Mouse (Mus musculus) limb, embryonic 14.5 days (tissue): ENCODE results near the gene Senp7. TPM values are rescaled to one million over a fixed set of nuclear protein-coding genes. Genes with fewer than 3 reads are reported as not detected.

ENCODE experiments used
- ATAC-seq: fragments of 200-750 bp; cut with Nextera tagmentation; 2 replicates; pipeline ENCODE4 v1.8.0; 2017; ENCODE audit warnings: low read depth, moderate number of reproducible peaks, moderate TSS enrichment; ENCODE audit not compliant: low FRiP score
- DNase-seq: peaks from one replicate; pipeline ENCODE4 v3.0.0-alpha.2; 2015; ENCODE audit warnings: low spot score
- H3K27ac ChIP-seq: fragments of 300-500 bp; sonication (generic); replicated peaks from 2 replicates; pipeline ENCODE4 v1.5.1; 2014; ENCODE audit warnings: low read depth, mild to moderate bottlenecking, low read length, moderate library complexity, mixed read lengths
- H3K27me3 ChIP-seq: fragments of 300-500 bp; sonication (generic); 2 replicates; pipeline ENCODE4 v1.6.1; 2014; ENCODE audit warnings: low read length, mixed read lengths; ENCODE audit not compliant: control insufficient read depth, insufficient read depth
- H3K36me3 ChIP-seq: fragments of 300-500 bp; sonication (generic); 2 replicates; pipeline ENCODE4 v1.6.1; 2014; ENCODE audit warnings: mild to moderate bottlenecking, low read length, moderate library complexity, mixed read lengths; ENCODE audit not compliant: control insufficient read depth, insufficient read depth
- H3K4me1 ChIP-seq: fragments of 300-500 bp; sonication (generic); 2 replicates; pipeline ENCODE4 v1.6.1; 2014; ENCODE audit warnings: antibody characterized with exemption, low read length, mixed read lengths; ENCODE audit not compliant: control insufficient read depth, insufficient read depth
- H3K4me2 ChIP-seq: fragments of 300-500 bp; sonication (generic); replicated peaks from 2 replicates; pipeline ENCODE4 v1.6.1; 2014; ENCODE audit warnings: low read depth, mild to moderate bottlenecking, low read length, moderate library complexity; ENCODE audit not compliant: severe bottlenecking
- H3K4me3 ChIP-seq: fragments of 300-500 bp; sonication (generic); replicated peaks from 2 replicates; pipeline ENCODE4 v1.5.1; 2014; ENCODE audit warnings: low read length
- H3K9ac ChIP-seq: fragments of 300-500 bp; sonication (generic); 2 replicates; pipeline ENCODE4 v1.6.1; 2014; ENCODE audit warnings: mild to moderate bottlenecking, low read depth, low read length, moderate library complexity; ENCODE audit not compliant: severe bottlenecking
- H3K9me3 ChIP-seq: fragments of 300-500 bp; sonication (generic); 2 replicates; pipeline ENCODE4 v1.6.1; 2016; ENCODE audit warnings: low read length; ENCODE audit not compliant: control insufficient read depth
- POLR2A ChIP-seq: fragments of 200-500 bp; IDR thresholded peaks from 2 replicates; pipeline ENCODE4 v1.8.0; 2012; ENCODE audit warnings: inconsistent platforms, mild to moderate bottlenecking, moderate library complexity, borderline replicate concordance; ENCODE audit not compliant: insufficient read depth, insufficient read length; ENCODE audit errors: extremely low read depth
- WGBS: fragments of 180-500 bp; shearing (Covaris S2); extraction: QIAGEN DNeasy Blood & Tissue Kit; methylation state at CpG from one replicate; pipeline ENCODE4 v1.1.7; 2014; 5-methylcytosine and 5-hydroxymethylcytosine counted together
- polyA plus RNA-seq, 2 experiments: library from polyadenylated mRNA; depleted of rRNA in 1 of 2; stranded (reverse) in 1 of 2; unstranded in 1 of 2; fragments of >200 nt; fragmentation: Nextera tagmentation in 1 of 2; extraction: Ambion mirVana in 1 of 2; gene quantifications; 2 replicates each; pipeline versions ENCODE4 v1.2.1 to v1.2.3; 2012 to 2014

Senp7 gene
- polyA plus RNA-seq, 2 experiments: 25.3 to 34.5 TPM

DNA sequence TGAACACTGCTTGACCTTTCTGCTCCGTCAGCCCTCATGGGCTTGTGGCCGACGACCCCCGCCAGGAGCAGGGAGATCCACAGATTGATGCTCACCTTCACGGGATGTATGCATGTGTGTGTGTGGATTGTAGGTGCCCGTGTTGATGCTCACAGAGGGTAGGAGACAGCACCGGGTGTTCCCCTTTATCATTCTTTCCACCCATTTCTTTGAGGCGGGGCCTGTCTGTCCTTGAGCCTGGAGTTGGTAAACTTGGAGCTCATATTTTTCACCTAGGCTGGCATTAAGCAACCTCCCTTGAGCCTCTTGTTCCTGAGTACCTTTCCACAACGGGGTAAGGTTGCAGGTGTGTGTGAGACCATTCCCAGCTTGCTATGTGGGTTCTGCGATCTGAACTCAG, 10.0 kb downstream of the Senp7 start:
- no peak overlapping the region for H3K4me2 ChIP-seq
- no peaks in the 10 kb centered on the region for H3K9me3 ChIP-seq
- H3K4me1 ChIP-seq: no peaks in the 10 kb centered on the region
- no peaks in the 10 kb centered on the region for H3K27me3 ChIP-seq
- TF ChIP-seq POLR2A: no peak
- H3K36me3 ChIP-seq: no peaks in the 10 kb centered on the region
- no peak for ATAC-seq
- no peak for DNase-seq
- no peak overlapping the region for H3K9ac ChIP-seq
- H3K4me3 ChIP-seq: no peak overlapping the region
- 81% methylated on average over 10 of the region's 10 CpGs for WGBS
- no peak overlapping the region for H3K27ac ChIP-seq

DNA sequence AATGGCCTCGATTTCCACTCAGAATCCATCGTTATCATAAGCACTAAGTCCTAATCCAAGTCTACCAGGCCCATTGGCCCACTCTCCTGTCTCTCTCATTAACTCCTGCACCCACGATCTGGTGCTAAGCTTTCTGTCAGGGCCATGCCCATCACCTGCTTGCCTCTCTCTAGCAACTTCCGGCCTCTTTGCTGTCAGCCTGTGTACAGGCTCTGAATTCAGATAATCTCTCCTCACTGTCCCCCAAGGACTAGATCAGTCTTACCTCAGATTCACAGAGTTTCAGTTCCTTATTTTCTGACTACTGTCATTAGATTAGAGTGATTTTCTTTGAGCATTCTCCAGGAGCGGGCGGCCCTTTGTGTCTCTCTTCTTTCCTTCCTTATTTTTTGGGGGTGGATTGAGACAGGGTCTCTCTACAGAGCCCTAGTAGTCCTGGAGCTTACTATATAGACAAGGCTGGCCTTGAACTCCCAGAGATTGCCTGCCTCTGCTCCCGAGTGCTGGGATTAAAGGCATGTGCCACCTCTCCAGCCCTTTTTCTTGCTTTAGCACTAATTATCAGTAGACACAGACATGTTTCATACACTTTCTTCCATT, 14.0 kb downstream of the Senp7 start:
- H3K27me3 ChIP-seq: no peaks in the 10 kb centered on the region
- ATAC-seq (no peak), DNase-seq (no peak)
- H3K27ac ChIP-seq: no peak overlapping the region
- TF ChIP-seq POLR2A: no peak
- H3K4me2 ChIP-seq: no peak overlapping the region
- no peak overlapping the region for H3K4me3 ChIP-seq
- WGBS: 81% methylated on average over 7 of the region's 7 CpGs
- H3K9ac ChIP-seq: no peak overlapping the region
- H3K36me3 ChIP-seq: no peaks in the 10 kb centered on the region
- H3K9me3 ChIP-seq: no peaks in the 10 kb centered on the region
- no peaks in the 10 kb centered on the region for H3K4me1 ChIP-seq

DNA sequence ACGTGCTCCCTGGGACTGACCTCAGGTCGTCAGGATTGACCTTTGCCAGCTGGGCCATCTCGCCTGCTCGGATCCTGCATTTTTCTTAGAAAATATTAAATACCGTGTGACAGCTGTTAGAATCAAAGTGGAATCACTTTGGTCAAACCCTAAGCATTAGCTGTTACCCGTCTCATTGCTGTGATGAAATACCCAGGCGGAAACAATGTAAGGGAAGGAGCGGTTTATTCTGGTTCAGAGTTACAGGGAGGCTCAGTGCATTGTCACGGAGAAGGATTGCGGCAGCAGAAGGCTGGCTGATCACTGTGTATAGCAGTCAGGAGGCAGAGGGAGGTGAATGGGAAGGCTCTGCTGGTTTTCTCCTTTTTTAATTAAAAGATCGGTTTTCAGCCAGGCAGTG, 14.8 kb downstream of the Senp7 start:
- no peaks in the 10 kb centered on the region for H3K36me3 ChIP-seq
- no peak for TF ChIP-seq POLR2A
- no peak overlapping the region for H3K4me2 ChIP-seq
- WGBS: 64% methylated on average over 11 of the region's 11 CpGs
- no peak overlapping the region for H3K27ac ChIP-seq
- H3K9ac ChIP-seq: no peak overlapping the region
- ATAC-seq: no peak
- no peak overlapping the region for H3K4me3 ChIP-seq
- no peaks in the 10 kb centered on the region for H3K4me1 ChIP-seq
- H3K9me3 ChIP-seq: no peaks in the 10 kb centered on the region
- no peak for DNase-seq
- no peaks in the 10 kb centered on the region for H3K27me3 ChIP-seq

DNA sequence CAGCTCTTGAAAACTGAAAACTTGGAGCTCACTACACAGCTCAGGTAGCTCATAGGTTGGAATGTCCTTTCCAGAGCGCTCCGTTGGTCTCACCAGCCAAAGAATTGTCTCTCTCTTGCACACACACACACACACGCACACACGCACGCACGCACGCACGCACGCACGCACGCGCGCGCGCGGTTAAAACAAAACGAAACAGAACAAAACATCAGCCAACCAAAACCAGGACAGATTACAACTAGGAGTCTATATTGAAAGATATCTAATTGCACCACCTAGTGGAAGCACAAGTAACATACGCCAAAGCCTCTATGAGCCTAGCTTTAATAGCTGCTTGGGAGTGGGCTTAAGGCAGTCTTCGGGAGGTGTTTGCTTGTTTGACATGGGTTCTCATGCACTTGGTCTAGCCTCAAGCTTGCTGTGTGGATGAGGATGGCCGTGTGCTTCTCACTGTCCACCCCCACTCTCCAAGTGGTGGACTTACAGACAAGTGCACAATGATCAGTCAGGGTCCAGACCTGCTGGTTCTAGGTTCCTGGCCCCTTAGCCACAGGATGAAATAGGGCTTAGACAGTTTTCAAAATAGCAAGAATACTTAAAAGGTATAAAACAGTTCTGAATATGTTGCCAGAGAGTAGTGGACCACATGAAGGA, 16.3 kb downstream of the Senp7 start:
- H3K4me2 ChIP-seq: peak overlapping the region; percentile 50
- H3K4me3 ChIP-seq: peak overlapping the region; percentile 35
- TF ChIP-seq POLR2A: no peak
- H3K9ac ChIP-seq: peak overlapping the region; percentile 51
- peak; percentile 91 for DNase-seq
- no peaks in the 10 kb centered on the region for H3K27me3 ChIP-seq
- WGBS: 5% methylated on average over 20 of the region's 20 CpGs
- H3K36me3 ChIP-seq: no peaks in the 10 kb centered on the region
- no peaks in the 10 kb centered on the region for H3K4me1 ChIP-seq
- H3K27ac ChIP-seq: no peak overlapping the region
- no peaks in the 10 kb centered on the region for H3K9me3 ChIP-seq
- peak; percentile 94 for ATAC-seq

DNA sequence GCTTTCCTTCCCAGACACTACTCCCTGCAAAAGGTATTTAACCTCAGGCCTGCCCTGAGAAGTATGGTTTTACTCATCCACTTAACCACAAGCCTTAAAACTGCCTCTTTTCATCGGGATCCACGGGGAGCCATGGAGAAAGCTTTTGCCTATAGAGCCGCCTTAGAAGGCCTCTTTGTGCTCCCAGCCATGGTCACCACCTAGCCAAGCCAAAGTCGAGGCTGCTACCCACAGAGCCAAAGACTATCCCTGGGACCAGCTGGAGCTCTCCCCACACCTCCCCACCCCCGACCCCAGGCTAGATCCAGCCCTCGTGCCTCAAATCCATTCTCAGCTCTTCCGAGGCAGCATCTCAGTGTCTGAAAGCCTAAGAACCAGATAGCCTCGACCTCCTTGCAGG, 18.0 kb downstream of the Senp7 start:
- TF ChIP-seq POLR2A: no peak
- no peaks in the 10 kb centered on the region for H3K4me1 ChIP-seq
- DNase-seq (no peak), ATAC-seq (no peak)
- H3K4me3 ChIP-seq: no peak overlapping the region
- H3K9me3 ChIP-seq: no peaks in the 10 kb centered on the region
- no peaks in the 10 kb centered on the region for H3K27me3 ChIP-seq
- H3K36me3 ChIP-seq: no peaks in the 10 kb centered on the region
- H3K9ac ChIP-seq: no peak overlapping the region
- 47% methylated on average over 8 of the region's 8 CpGs for WGBS
- no peak overlapping the region for H3K4me2 ChIP-seq
- no peak overlapping the region for H3K27ac ChIP-seq
